Mouse (Mus musculus): Measurements from ENCODE around the gene Cpsf6. TPM values are rescaled to one million over a fixed set of nuclear protein-coding genes. Genes with fewer than 3 reads are reported as not detected.

Cpsf6 gene
- 100 to 1,000 TPM; 111 to 131 TPM for polyA plus RNA-seq (2017; shearing (Covaris generic))

DNA sequence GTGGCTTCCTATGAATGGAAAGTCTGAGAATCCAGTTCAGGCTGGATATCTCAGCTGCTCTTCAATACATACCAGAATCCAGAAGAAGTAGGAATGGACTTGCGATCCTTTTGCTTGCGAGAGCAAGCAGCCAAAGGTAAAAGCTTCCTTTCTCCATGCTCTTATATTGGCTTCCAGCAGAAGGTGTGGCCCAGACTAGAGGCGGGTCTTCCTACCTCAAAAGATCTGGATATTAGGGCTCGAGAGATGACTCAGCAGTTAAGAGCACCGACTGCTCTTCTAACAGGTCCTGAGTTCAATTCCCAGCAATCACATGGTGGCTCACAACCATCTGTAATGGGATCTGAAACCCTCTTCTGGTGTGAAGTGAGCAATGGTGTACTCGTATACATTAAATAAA lies at the start of gene Cpsf6:
Gene Cpsf6, minus strand, starts transcription at position 108 of the 400 bp plus-strand sequence.

Other genes starting within 250 kb of the Cpsf6 start
- 10 to 100 TPM; 18.5 to 23.9 TPM for gene Frs2, start 231.5 kb downstream of the Cpsf6 start, polyA plus RNA-seq (2017; shearing (Covaris generic))
- gene Yeats4, start 155.5 kb downstream of the Cpsf6 start, polyA plus RNA-seq (2017; shearing (Covaris generic)), result 10 to 100 TPM; 42.5 to 48.9 TPM
- 1 to 10 TPM in 1 of 2 experiments, under 1 TPM in 1; 0.45 to 2.4 TPM for gene 9530003J23Rik, start 141.3 kb downstream of the Cpsf6 start, polyA plus RNA-seq (2017; shearing (Covaris generic))
- gene Lyz2, start 97.7 kb downstream of the Cpsf6 start, polyA plus RNA-seq (2017; shearing (Covaris generic)), result 1 to 10 TPM; 2.3 to 4.6 TPM
- gene Lyz1, start 87.1 kb downstream of the Cpsf6 start, polyA plus RNA-seq (2017; shearing (Covaris generic)), result not detected
- 10 to 100 TPM; 32.8 to 50.5 TPM for gene Cpm, start 249.5 kb upstream of the Cpsf6 start, polyA plus RNA-seq (2017; shearing (Covaris generic))

Data from inflammation-experienced regulatory T-cells (primary cell).